In the genomic region with DNA sequence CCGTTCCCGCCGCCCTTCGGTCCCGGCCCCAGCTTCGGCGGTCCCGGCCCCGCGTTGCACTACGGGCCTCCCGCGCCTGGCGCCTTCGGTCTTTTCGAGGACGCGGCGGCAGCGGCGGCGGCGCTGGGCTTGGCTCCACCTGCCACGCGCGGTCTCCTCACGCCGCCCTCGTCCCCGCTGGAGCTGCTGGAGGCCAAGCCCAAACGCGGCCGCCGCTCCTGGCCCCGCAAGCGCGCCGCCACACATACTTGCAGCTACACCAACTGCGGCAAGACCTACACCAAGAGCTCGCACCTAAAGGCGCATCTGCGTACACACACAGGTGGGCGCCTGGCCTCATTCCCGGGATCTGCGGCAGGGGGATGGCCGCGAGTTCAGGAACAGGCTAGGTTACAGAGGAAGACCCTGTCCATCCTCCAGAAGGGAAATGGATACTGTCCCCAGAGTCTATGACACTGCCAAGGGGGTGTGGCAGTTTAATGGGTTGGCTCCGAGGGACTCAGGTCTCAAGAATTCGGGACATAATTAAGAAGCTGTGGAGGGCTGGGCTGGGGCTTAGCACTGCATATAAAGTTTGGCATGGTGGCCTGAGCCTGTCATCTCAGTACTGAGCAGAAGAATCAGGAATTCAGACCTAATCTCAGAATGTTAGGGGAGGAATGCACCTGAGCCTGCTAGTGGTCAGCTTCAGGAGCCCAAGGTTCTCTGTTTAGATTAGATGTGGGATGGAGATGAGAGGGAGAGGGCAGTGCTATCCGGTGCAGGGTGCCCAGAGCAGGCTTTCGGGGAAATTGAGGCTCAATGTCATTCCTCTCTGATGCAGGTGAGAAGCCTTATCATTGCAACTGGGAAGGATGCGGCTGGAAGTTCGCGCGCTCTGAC, we compare ENCODE assay signal across 9 mouse cellular contexts. TPM values are rescaled to one million over a fixed set of nuclear protein-coding genes. Genes with fewer than 3 reads are reported as not detected.
DNase-seq lines count a peak whose midpoint lies in the region; ATAC-seq and TF ChIP-seq lines count a peak whose summit lies in the region.
"Had no signal": no experiment of that assay in that cellular context is flagged by ENCODE, and none has a peak within 500 bp of the region (broad histone marks: within the 10 kb centered on the region; RNA-seq: fewer than 3 reads in every experiment).

No protein-coding gene starts in this region.

- H3K4me2 ChIP-seq in forebrain, embryonic 12.5 days = peak overlapping the region; percentile 84
- H3K4me2 ChIP-seq in hindbrain, embryonic 16.5 days (ENCODE audit: low read length) = peak overlapping the region; percentile 67
- peak overlapping the region; percentile 74 for H3K4me2 ChIP-seq in lung, embryonic 16.5 days (ENCODE audit: low read depth, low read length)

- H3K27ac ChIP-seq in ES-Bruce4 (ENCODE audit: insufficient read depth, low read length) = 0 out of 2 replicates have a peak overlapping the region, but pooled peaks have one; percentile 2
- H3K27ac ChIP-seq in forebrain, embryonic 12.5 days = no peak overlapping the region
- peak overlapping the region; percentile 17; the same call in 1 of the 2 replicates for H3K27ac ChIP-seq in hindbrain, embryonic 16.5 days (ENCODE audit: low read depth, low read length)
- no peak overlapping the region for H3K27ac ChIP-seq in lung, embryonic 16.5 days (ENCODE audit: low read length)

- H3K9me3 ChIP-seq in ES-Bruce4 (replicated peaks; ENCODE audit: control insufficient read depth, insufficient read depth, low read length, poor library complexity, severe bottlenecking) = no peaks in the 10 kb centered on the region
- no peaks in the 10 kb centered on the region for H3K9me3 ChIP-seq in forebrain, embryonic 12.5 days
- H3K9me3 ChIP-seq in hindbrain, embryonic 16.5 days (ENCODE audit: control insufficient read depth, low read length) = no peaks in the 10 kb centered on the region
- no peaks in the 10 kb centered on the region for H3K9me3 ChIP-seq in lung, embryonic 16.5 days (ENCODE audit: control insufficient read depth, low read length)

- 8% methylated on average over 54 of the region's 55 CpGs for WGBS in forebrain, embryonic 12.5 days
- WGBS in hindbrain, embryonic 16.5 days = 8% methylated on average over 53 of the region's 55 CpGs
- 10% methylated on average over 36 of the region's 55 CpGs for whole genome bisulfite sequencing in lung, embryonic 16.5 days

- DNase-seq in gastrocnemius, adult 18-20 months (ENCODE audit: low spot score) = peak; percentile 58
- DNase-seq in gastrocnemius, postnatal 4 days (ENCODE audit: low spot score in 2 of 2) = no peak
- peak; percentile 29 to 40 for DNase-seq in spleen, postnatal 10 days (ENCODE audit: low spot score in 2 of 2)
- DNase-seq in urinary bladder, postnatal 25 days (ENCODE audit: low spot score) = no peak

- TF ChIP-seq CTCF in ES-Bruce4 (IDR thresholded peaks at IDR 0.05; ENCODE audit: low read depth, low read length) = no peak

- H3K9ac ChIP-seq in ES-Bruce4 (ENCODE audit: low read depth, poor library complexity, severe bottlenecking) = peak overlapping the region; percentile 97
- H3K9ac ChIP-seq in forebrain, embryonic 12.5 days = peak overlapping the region; percentile 44; the same call in 1 of the 2 replicates
- H3K9ac ChIP-seq in hindbrain, embryonic 16.5 days (ENCODE audit: low read depth, low read length) = peak overlapping the region; percentile 70
- H3K9ac ChIP-seq in lung, embryonic 16.5 days (ENCODE audit: low read length) = peak overlapping the region; percentile 63

- H3K27me3 ChIP-seq in ES-Bruce4 (ENCODE audit: control insufficient read depth, insufficient read depth, low read length, poor library complexity, severe bottlenecking) = no peaks in the 10 kb centered on the region
- peaks cover 68% of the 10 kb centered on the region for H3K27me3 ChIP-seq in forebrain, embryonic 12.5 days
- peaks cover 31% of the 10 kb centered on the region for H3K27me3 ChIP-seq in hindbrain, embryonic 16.5 days (replicated peaks; ENCODE audit: control insufficient read depth, insufficient read depth, low read length)
- H3K27me3 ChIP-seq in lung, embryonic 16.5 days (ENCODE audit: control insufficient read depth, insufficient read depth, low read depth, low read length) = peaks cover 25% of the 10 kb centered on the region

- H3K36me3 ChIP-seq in ES-Bruce4 (ENCODE audit: control insufficient read depth, insufficient read depth, low read length, poor library complexity, severe bottlenecking) = peaks cover 33% of the 10 kb centered on the region
- no peaks in the 10 kb centered on the region for H3K36me3 ChIP-seq in forebrain, embryonic 12.5 days (replicated peaks)
- H3K36me3 ChIP-seq in hindbrain, embryonic 16.5 days (ENCODE audit: control insufficient read depth, insufficient read depth, low read length) = no peaks in the 10 kb centered on the region
- no peaks in the 10 kb centered on the region for H3K36me3 ChIP-seq in lung, embryonic 16.5 days (ENCODE audit: control insufficient read depth, insufficient read depth, low read length)
- H3K36me3 ChIP-seq: G1E had no signal

- TF ChIP-seq EP300 in ES-Bruce4 (IDR thresholded peaks at IDR 0.05; ENCODE audit: insufficient read depth, low read depth, low read length) = no peak

- peak overlapping the region; percentile 78 for H3K4me3 ChIP-seq in ES-Bruce4 (ENCODE audit: low read depth, low read length)
- H3K4me3 ChIP-seq in forebrain, embryonic 12.5 days (replicated peaks) = peak overlapping the region; percentile 51
- H3K4me3 ChIP-seq in hindbrain, embryonic 16.5 days (ENCODE audit: low read length) = peak overlapping the region; percentile 58
- H3K4me3 ChIP-seq in lung, embryonic 16.5 days (ENCODE audit: low read length) = peak overlapping the region; percentile 70

- ATAC-seq in forebrain, embryonic 12.5 days (ENCODE audit: low FRiP score) = no peak
- ATAC-seq in hindbrain, embryonic 16.5 days = no peak
- ATAC-seq in lung, embryonic 16.5 days (ENCODE audit: low read depth) = no peak

- H3K4me1 ChIP-seq in ES-Bruce4 (ENCODE audit: control insufficient read depth, insufficient read depth, low read length) = peaks cover 10% of the 10 kb centered on the region
- peaks cover 19% of the 10 kb centered on the region for H3K4me1 ChIP-seq in forebrain, embryonic 12.5 days
- peaks cover 14% of the 10 kb centered on the region for H3K4me1 ChIP-seq in hindbrain, embryonic 16.5 days (ENCODE audit: control insufficient read depth, insufficient read depth, low read depth, low read length)
- H3K4me1 ChIP-seq in lung, embryonic 16.5 days (replicated peaks; ENCODE audit: control insufficient read depth, insufficient read depth, low read length) = no peaks in the 10 kb centered on the region; the same call in 1 of the 2 replicates

- TF ChIP-seq POLR2A in ES-Bruce4 (IDR thresholded peaks at IDR 0.05; ENCODE audit: insufficient read depth, low read length) = no peak

RNA-seq across cellular contexts. Expression of a gene that starts 1.3 kb away (rescaled TPM):
- total RNA-seq in gastrocnemius, adult 18-20 months (2021) = 10 to 100 TPM; 22.5 to 37.9 TPM
- 10 to 100 TPM; 40.0 to 47.7 TPM for total RNA-seq in gastrocnemius, postnatal 4 days (2021)
- 44.7 and 47.0 TPM in 2 replicates for polyA plus RNA-seq in ES-Bruce4 (2011; ENCODE audit: insufficient read depth, insufficient read length, low read depth, missing spikeins)
- polyA plus RNA-seq in forebrain, embryonic 12.5 days (2016; fragmentation: Nextera tagmentation; extraction: Ambion mirVana) = 4.6 and 5.0 TPM in 2 replicates
- polyA plus RNA-seq in hindbrain, embryonic 16.5 days (2015; fragmentation: Nextera tagmentation; extraction: Ambion mirVana) = 5.1 and 5.4 TPM in 2 replicates
- polyA plus RNA-seq in lung, embryonic 16.5 days (2015; fragmentation: Nextera tagmentation; extraction: Ambion mirVana) = 11.7 and 12.9 TPM in 2 replicates

RNA-seq across cellular contexts. Expression of a gene that starts 15.1 kb away (rescaled TPM):
- 1 to 10 TPM; 1.8 to 3.4 TPM for total RNA-seq in gastrocnemius, adult 18-20 months (2021)
- total RNA-seq in gastrocnemius, postnatal 4 days (2021) = 10 to 100 TPM; 29.3 to 31.8 TPM
- polyA plus RNA-seq in ES-Bruce4 (2011; ENCODE audit: insufficient read depth, insufficient read length, low read depth, missing spikeins) = 2.3 and 4.5 TPM in 2 replicates
- 34.4 and 36.6 TPM in 2 replicates for polyA plus RNA-seq in forebrain, embryonic 12.5 days (2016; fragmentation: Nextera tagmentation; extraction: Ambion mirVana)
- 10.1 and 14.5 TPM in 2 replicates for polyA plus RNA-seq in hindbrain, embryonic 16.5 days (2015; fragmentation: Nextera tagmentation; extraction: Ambion mirVana)
- 33.3 and 34.5 TPM in 2 replicates for polyA plus RNA-seq in lung, embryonic 16.5 days (2015; fragmentation: Nextera tagmentation; extraction: Ambion mirVana)

Comparison
In these comparisons a context has a peak if more than half of its experiments do, and no peak if none do; other contexts are left out.
1. DNase-seq: peak in gastrocnemius, adult 18-20 months (single experiment) and spleen, postnatal 10 days (2 of 2); none in gastrocnemius, postnatal 4 days (0 of 2) and urinary bladder, postnatal 25 days (single experiment).
2. H3K27ac ChIP-seq: peak in ES-Bruce4 (single experiment) and hindbrain, embryonic 16.5 days (single experiment); none in forebrain, embryonic 12.5 days (single experiment) and lung, embryonic 16.5 days (single experiment).
3. H3K9ac ChIP-seq: peak in every context shown above with its lines; median percentile 97 in ES-Bruce4; 70 in hindbrain, embryonic 16.5 days; 63 in lung, embryonic 16.5 days; 44 in forebrain, embryonic 12.5 days.
4. Peak in every context shown above with its lines, with median percentiles within 50 percentile points of each other: H3K4me3 ChIP-seq and H3K4me2 ChIP-seq.